Mouse (Mus musculus) C2C12 (cell line): ENCODE results near the gene Galns. TPM values are rescaled to one million over a fixed set of nuclear protein-coding genes. Genes with fewer than 3 reads are reported as not detected.

Experiments used
- H3K27me3 ChIP-seq: one replicate; pipeline ENCODE4 v1.6.1; 2011; ENCODE audit not compliant: control insufficient read depth, insufficient read depth, insufficient read length
- H3K36me3 ChIP-seq: one replicate; pipeline ENCODE4 v1.6.1; 2011; ENCODE audit not compliant: control insufficient read depth, insufficient read depth
- H3K4me3 ChIP-seq: one replicate; pipeline ENCODE4 v1.5.1; 2011; ENCODE audit warnings: mild to moderate bottlenecking, control low read depth; ENCODE audit not compliant: poor library complexity, insufficient read depth, severe bottlenecking
- H3K79me2 ChIP-seq: one replicate; pipeline ENCODE4 v1.6.1; 2011; ENCODE audit not compliant: control insufficient read depth, insufficient read depth
- H3K79me3 ChIP-seq: one replicate; pipeline ENCODE4 v1.6.1; 2011; ENCODE audit warnings: low read depth, control low read depth
- H3ac ChIP-seq: one replicate; pipeline ENCODE3; 2011; ENCODE audit warnings: low read depth; ENCODE audit not compliant: control insufficient read depth, insufficient read length
- CEBPB ChIP-seq: IDR thresholded peaks from one replicate; pipeline ENCODE4 v1.6.1; 2011; ENCODE audit warnings: low read depth, mild to moderate bottlenecking, control low read depth, moderate library complexity
- CTCF ChIP-seq: IDR thresholded peaks from one replicate; pipeline ENCODE4 v1.5.1; 2011; ENCODE audit not compliant: control insufficient read depth, insufficient read depth, insufficient read length
- FOSL1 ChIP-seq: IDR thresholded peaks from one replicate; pipeline ENCODE4 v1.8.0; 2011; ENCODE audit warnings: mild to moderate bottlenecking, low read length; ENCODE audit not compliant: poor library complexity, insufficient read depth, severe bottlenecking
- MAX ChIP-seq: IDR thresholded peaks from one replicate; pipeline ENCODE4 v1.6.1; 2011; ENCODE audit warnings: mild to moderate bottlenecking, control low read depth
- MYOD1 ChIP-seq: IDR thresholded peaks from one replicate; pipeline ENCODE4 v1.6.1; 2011; ENCODE audit warnings: low read depth; ENCODE audit not compliant: control insufficient read depth, insufficient read length
- MYOG ChIP-seq: IDR thresholded peaks from one replicate; pipeline ENCODE4 v1.6.1; 2011; ENCODE audit not compliant: control insufficient read depth, insufficient read length; ENCODE audit errors: extremely low read depth
- USF1 ChIP-seq: IDR thresholded peaks from one replicate; pipeline ENCODE4 v1.6.1; 2011; ENCODE audit warnings: low read depth, mild to moderate bottlenecking, control low read depth, moderate library complexity
- long read RNA-seq, 2 experiments: library from polyadenylated mRNA; unstranded; transcript quantifications; one replicate each; pipeline ENCODE4 v2.0.0; 2019 to 2020
- polyA plus RNA-seq: library from polyadenylated mRNA; unstranded; fragments of >200 nt; fragmentation: generic; extraction: Trizol; gene quantifications from one replicate; pipeline ENCODE4 v1.2.1, GENCODE M21; 2012; ENCODE audit warnings: missing spikeins

Gene Galns
- polyA plus RNA-seq, result 9.8 TPM
- long read RNA-seq, experiment 1, transcript Galns-201 (14 exons, 2,557 nt), result major isoform, 6 of 7 reads
- long read RNA-seq, experiment 1, partial matches to known transcripts, result 0 of 7 reads
- long read RNA-seq, experiment 1, other reads (novel, unspliced or antisense), result 1 of 7 reads
- long read RNA-seq, experiment 2, transcript Galns-201 (14 exons, 2,557 nt), result major isoform, 51 of 63 reads
- long read RNA-seq, experiment 2, partial matches to known transcripts, result 1 of 63 reads
- long read RNA-seq, experiment 2, other reads (novel, unspliced or antisense), result 11 of 63 reads

DNA sequence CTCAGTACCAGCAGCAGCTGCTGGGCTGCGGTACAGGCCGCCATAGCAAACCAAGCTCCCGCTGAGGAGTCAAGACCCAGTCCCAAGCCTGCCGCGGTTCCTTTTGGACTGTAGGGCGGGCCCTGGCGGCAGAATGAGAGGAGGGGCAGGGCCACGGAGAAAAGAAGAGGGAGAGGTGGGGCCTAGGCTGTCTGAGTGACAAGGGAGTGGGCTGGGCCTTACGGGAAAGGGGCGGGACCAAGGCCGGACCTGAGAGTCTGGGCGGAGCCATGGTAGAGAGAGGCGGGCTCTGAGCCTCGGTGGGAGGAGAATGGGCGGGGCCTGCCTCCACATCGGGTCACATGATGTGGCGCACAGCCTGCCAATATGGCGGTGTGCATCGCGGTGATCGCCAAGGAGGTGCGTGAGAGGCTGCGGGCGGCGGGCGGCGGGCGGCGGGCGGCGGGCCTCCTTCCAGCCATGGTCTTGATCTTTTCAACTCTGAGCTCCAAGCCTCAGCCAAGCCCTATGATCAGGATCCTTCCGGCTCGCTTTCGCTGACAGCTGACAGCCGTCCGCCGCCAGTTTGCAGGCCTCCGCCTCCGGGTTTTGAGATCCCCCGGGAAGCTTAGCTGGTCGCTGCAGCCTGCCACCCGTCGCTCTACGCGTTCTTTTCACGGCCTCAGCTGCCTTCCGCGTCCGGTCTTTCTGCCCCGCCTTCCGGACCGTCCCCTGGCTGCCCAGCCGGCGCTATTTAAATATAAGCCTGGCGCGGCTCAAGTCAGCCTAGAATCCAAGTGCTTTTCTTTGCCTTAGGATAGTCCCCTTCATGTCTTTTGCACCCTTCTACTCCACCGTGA, at the start of gene Galns, which contains the start of gene Trappc2l:
Galns (minus strand) TSS at position 169 of the 839 bp plus-strand sequence.
Trappc2l (plus strand) TSS at position 346 of the 839 bp plus-strand sequence.
- Histone ChIP-seq H3K4me3 (peak within 1 kb of the TSS; percentile 56), H3K79me2 (no peaks in the 10 kb centered on the region), H3K27me3 (no peaks in the 10 kb centered on the region), H3ac (peak within 1 kb of the TSS; percentile 80), H3K36me3 (no peaks in the 10 kb centered on the region), H3K79me3 (no peaks in the 10 kb centered on the region)
- peak; percentile 69 for TF ChIP-seq USF1
- TF ChIP-seq CTCF, result no peak

DNA sequence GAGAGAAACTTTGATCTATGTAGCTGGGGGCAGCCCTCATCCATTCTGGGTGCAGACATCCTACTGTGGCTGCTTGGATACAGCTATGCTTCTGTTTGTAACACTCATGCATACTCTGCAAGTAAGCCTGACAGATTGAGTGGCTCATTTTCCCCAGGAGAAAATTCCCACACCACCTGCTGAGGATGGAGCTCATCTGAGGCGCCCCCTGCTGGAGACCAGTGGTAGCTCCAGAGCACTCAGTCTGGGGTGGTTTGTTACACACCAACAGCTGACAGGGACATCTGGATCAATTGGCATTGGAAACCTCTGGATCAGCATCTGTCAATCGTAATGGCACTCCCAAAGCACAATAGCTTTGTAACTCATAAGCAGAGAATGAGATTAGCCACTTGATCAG, 48.8 kb upstream of the Galns start:
- Histone ChIP-seq H3ac (no peak overlapping the region), H3K27me3 (peaks cover 7% of the 10 kb centered on the region), H3K4me3 (no peak overlapping the region), H3K79me2 (no peaks in the 10 kb centered on the region), H3K36me3 (no peaks in the 10 kb centered on the region), H3K79me3 (no peaks in the 10 kb centered on the region)
- TF ChIP-seq CTCF (peak; percentile 25), MYOD1 (no peak)

DNA sequence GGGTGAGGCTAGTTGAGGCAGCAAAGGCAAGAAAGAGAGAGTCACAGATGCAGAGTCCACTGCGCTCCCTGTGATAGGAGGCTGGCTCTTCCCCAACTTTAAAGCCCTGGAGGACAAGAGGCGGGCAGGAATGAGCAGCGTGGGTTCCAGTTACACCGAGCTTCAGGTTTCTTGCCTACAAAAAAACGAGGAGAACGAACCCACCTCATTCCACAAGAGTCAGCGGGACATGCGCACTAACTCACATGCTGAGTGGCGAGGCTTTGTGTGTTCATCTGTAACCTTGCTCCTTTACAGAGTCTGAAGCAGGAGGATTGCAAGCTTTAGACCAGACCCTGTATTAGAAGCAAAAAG, 47.5 kb upstream of the Galns start:
- Histone ChIP-seq H3K36me3 (no peaks in the 10 kb centered on the region), H3K79me3 (no peaks in the 10 kb centered on the region), H3ac (no peak overlapping the region), H3K4me3 (no peak overlapping the region), H3K79me2 (no peaks in the 10 kb centered on the region), H3K27me3 (peaks cover 3% of the 10 kb centered on the region)
- TF ChIP-seq CEBPB (no peak), CTCF (no peak), MYOG (no peak), MAX (no peak), USF1 (no peak), MYOD1 (no peak), FOSL1 (no peak)

DNA sequence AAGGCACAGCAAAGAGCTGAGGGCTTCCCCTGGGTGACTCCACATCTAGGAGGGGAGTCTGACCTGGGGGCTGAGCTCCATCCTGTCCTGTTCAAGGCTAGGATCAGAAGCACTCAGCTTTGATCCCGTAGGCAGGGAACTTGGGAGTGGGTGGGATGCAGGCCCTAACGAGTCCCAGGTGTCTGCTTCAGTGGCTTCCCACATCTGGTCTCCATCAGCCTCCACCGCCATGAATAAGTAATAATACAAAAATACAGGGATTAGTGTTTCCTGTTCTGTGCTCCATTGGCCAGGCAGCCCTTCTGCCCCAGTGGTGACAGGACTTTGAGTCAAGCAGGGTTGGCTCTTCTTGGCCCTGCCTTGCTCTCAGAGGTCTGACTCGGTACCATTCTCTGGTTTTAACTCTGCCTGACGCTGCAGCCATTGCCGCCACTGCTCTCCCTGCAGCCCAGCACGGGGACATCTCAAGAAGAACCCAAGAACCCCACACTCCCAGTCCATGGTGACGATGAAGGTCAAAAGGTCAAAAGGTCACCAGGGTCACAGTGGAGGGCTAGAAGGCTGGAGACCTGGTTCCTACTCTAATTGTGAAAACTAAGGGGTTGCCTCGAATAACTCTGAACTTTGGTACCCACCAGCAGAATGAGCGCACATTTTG, 47.0 kb upstream of the Galns start:
- H3K79me3 ChIP-seq, result no peaks in the 10 kb centered on the region
- TF ChIP-seq MYOG (no peak), CTCF (no peak), USF1 (no peak), CEBPB (no peak), MYOD1 (no peak), FOSL1 (no peak), MAX (no peak)
- H3K79me2 ChIP-seq, result no peaks in the 10 kb centered on the region
- H3ac ChIP-seq, result no peak overlapping the region
- no peak overlapping the region for H3K4me3 ChIP-seq
- H3K27me3 ChIP-seq, result peaks cover 3% of the 10 kb centered on the region
- H3K36me3 ChIP-seq, result no peaks in the 10 kb centered on the region

DNA sequence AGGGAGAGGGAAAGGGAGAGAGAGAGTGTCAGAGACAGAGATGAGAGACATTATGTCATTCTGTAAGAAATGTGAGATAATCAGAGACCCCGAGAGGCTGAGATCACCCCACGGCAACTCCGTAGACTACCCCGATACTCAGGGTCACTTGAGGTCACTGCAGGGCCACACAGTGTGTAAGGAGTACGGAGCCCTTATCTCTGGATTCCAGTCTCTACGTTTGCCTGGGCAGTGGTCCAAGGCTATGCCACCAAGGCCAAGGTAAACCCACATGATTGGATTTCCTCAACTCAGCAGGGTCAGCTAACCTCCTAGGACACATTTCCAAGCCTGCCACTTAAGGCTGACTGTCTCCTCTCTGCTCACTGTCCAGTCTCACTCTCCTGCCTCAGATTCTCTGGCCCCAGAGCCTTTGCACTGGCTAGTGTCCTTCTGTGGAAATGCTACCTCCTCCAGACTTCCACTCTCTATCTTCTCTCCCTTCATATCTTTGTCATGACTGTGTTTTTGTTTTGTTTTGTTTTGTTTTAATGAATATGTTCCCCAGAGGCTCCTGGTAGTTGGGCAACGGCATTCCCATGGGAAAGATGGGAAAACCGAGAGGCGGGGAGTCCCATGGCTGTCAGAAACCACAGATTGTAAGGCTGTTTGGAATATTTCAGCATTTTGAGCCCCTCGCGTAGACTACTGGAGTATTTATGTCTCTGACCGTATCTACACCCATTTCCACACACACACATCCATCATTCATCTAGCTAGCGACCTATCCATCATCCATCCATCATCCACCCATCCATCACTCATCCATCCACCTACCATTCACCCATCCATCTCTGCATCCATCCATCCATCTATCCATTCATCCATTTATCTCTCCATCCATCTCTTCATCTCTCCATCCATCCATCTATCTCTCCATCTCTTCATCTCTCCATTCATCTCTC, 45.1 kb upstream of the Galns start:
- H3K79me2 ChIP-seq, result no peaks in the 10 kb centered on the region
- peak; percentile 78 for TF ChIP-seq CEBPB
- TF ChIP-seq CTCF, result no peak
- TF ChIP-seq MYOG, result no peak
- no peak for TF ChIP-seq MAX
- no peak for TF ChIP-seq USF1
- H3K4me3 ChIP-seq, result no peak overlapping the region
- no peak overlapping the region for H3ac ChIP-seq
- no peaks in the 10 kb centered on the region for H3K79me3 ChIP-seq
- H3K27me3 ChIP-seq, result no peaks in the 10 kb centered on the region
- no peaks in the 10 kb centered on the region for H3K36me3 ChIP-seq
